Mouse (Mus musculus): Measurements from ENCODE around the gene Hoxa3. TPM values are rescaled to one million over a fixed set of nuclear protein-coding genes. Genes with fewer than 3 reads are reported as not detected.

The Hoxa3 gene
- total and polyA plus RNA-seq, 3 experiments, result 0.55 to 1.3 (median 0.76) TPM

- H3K79me2 ChIP-seq (replicated peaks; ENCODE audit: control insufficient read depth, insufficient read depth, low read length), result no peaks in the 10 kb centered on the region
- no peaks in the 10 kb centered on the region for H3K36me3 ChIP-seq (ENCODE audit: control insufficient read depth, insufficient read depth, low read length)
- TF ChIP-seq EP300 (IDR thresholded peaks at IDR 0.05; ENCODE audit: insufficient read depth, low read depth, low read length) (no peak), POLR2A (IDR thresholded peaks at IDR 0.05; ENCODE audit: insufficient read depth, low read depth, low read length) (no peak), CTCF (IDR thresholded peaks at IDR 0.05) (no peak)
- H3K4me1 ChIP-seq (ENCODE audit: control insufficient read depth, insufficient read depth, low read length), result no peaks in the 10 kb centered on the region
- peaks cover 19% of the 10 kb centered on the region for H3K27me3 ChIP-seq (ENCODE audit: control insufficient read depth, insufficient read depth, low read length)
- no peak overlapping the region for H3K9ac ChIP-seq (ENCODE audit: low read depth, low read length)
- intact Hi-C loops (cut with DNase I), result no loop called here
- no peak for DNase-seq
- no peak overlapping the region; the same call in 1 of the 2 replicates for H3K27ac ChIP-seq
- 24% methylated on average over 4 of the region's 4 CpGs for WGBS
- H3K4me3 ChIP-seq, result no peak overlapping the region
Observed at GRCm38 (mm10) chr6:52171331-52171730, 41.8 kb downstream of the Hoxa3 start.

GRCm38 (mm10) chr6:52170898-52171223, 42.3 kb downstream of the Hoxa3 start:
- DNase-seq, result no peak
- TF ChIP-seq EP300 (IDR thresholded peaks at IDR 0.05; ENCODE audit: insufficient read depth, low read depth, low read length) (no peak), POLR2A (IDR thresholded peaks at IDR 0.05; ENCODE audit: insufficient read depth, low read depth, low read length) (no peak), CTCF (IDR thresholded peaks at IDR 0.05) (no peak)
- H3K27me3 ChIP-seq (ENCODE audit: control insufficient read depth, insufficient read depth, low read length), result peaks cover 19% of the 10 kb centered on the region
- no peak overlapping the region for H3K4me3 ChIP-seq
- no peaks in the 10 kb centered on the region for H3K4me1 ChIP-seq (ENCODE audit: control insufficient read depth, insufficient read depth, low read length)
- no peaks in the 10 kb centered on the region for H3K79me2 ChIP-seq (replicated peaks; ENCODE audit: control insufficient read depth, insufficient read depth, low read length)
- intact Hi-C loops (cut with DNase I), result no loop called here
- 12% methylated on average over 5 of the region's 5 CpGs for WGBS
- no peaks in the 10 kb centered on the region for H3K36me3 ChIP-seq (ENCODE audit: control insufficient read depth, insufficient read depth, low read length)
- H3K27ac ChIP-seq, result peak overlapping the region; percentile 4; the same call in 1 of the 2 replicates
- no peak overlapping the region for H3K9ac ChIP-seq (ENCODE audit: low read depth, low read length)

GRCm38 (mm10) chr6:52170166-52170897, 42.8 kb downstream of the Hoxa3 start:
- Histone ChIP-seq H3K9ac (ENCODE audit: low read depth, low read length) (no peak overlapping the region), H3K27me3 (ENCODE audit: control insufficient read depth, insufficient read depth, low read length) (peaks cover 22% of the 10 kb centered on the region), H3K36me3 (ENCODE audit: control insufficient read depth, insufficient read depth, low read length) (no peaks in the 10 kb centered on the region), H3K27ac (peak overlapping the region; percentile 4; the same call in 1 of the 2 replicates), H3K4me3 (no peak overlapping the region), H3K4me1 (ENCODE audit: control insufficient read depth, insufficient read depth, low read length) (no peaks in the 10 kb centered on the region), H3K79me2 (replicated peaks; ENCODE audit: control insufficient read depth, insufficient read depth, low read length) (no peaks in the 10 kb centered on the region)
- 11% methylated on average over 40 of the region's 40 CpGs for WGBS
- no peak for DNase-seq
- intact Hi-C loops (cut with DNase I), result no loop called here
- TF ChIP-seq POLR2A (IDR thresholded peaks at IDR 0.05; ENCODE audit: insufficient read depth, low read depth, low read length), result no peak
- TF ChIP-seq CTCF (IDR thresholded peaks at IDR 0.05), result no peak
- no peak for TF ChIP-seq EP300 (IDR thresholded peaks at IDR 0.05; ENCODE audit: insufficient read depth, low read depth, low read length)

- WGBS, result 25% methylated on average over 16 of the region's 16 CpGs
- no peak overlapping the region for H3K9ac ChIP-seq (ENCODE audit: low read depth, low read length)
- no peaks in the 10 kb centered on the region for H3K36me3 ChIP-seq (ENCODE audit: control insufficient read depth, insufficient read depth, low read length)
- no peak for TF ChIP-seq EP300 (IDR thresholded peaks at IDR 0.05; ENCODE audit: insufficient read depth, low read depth, low read length)
- TF ChIP-seq POLR2A (IDR thresholded peaks at IDR 0.05; ENCODE audit: insufficient read depth, low read depth, low read length), result no peak
- TF ChIP-seq CTCF (IDR thresholded peaks at IDR 0.05), result no peak
- intact Hi-C loops (cut with DNase I), result no loop called here
- peaks cover 20% of the 10 kb centered on the region for H3K27me3 ChIP-seq (ENCODE audit: control insufficient read depth, insufficient read depth, low read length)
- no peaks in the 10 kb centered on the region for H3K4me1 ChIP-seq (ENCODE audit: control insufficient read depth, insufficient read depth, low read length)
- no peak overlapping the region for H3K27ac ChIP-seq
- no peak for DNase-seq
- H3K79me2 ChIP-seq (replicated peaks; ENCODE audit: control insufficient read depth, insufficient read depth, low read length), result no peaks in the 10 kb centered on the region
- no peak overlapping the region for H3K4me3 ChIP-seq
Observed at GRCm38 (mm10) chr6:52169499-52170165, 43.5 kb downstream of the Hoxa3 start.

DNA sequence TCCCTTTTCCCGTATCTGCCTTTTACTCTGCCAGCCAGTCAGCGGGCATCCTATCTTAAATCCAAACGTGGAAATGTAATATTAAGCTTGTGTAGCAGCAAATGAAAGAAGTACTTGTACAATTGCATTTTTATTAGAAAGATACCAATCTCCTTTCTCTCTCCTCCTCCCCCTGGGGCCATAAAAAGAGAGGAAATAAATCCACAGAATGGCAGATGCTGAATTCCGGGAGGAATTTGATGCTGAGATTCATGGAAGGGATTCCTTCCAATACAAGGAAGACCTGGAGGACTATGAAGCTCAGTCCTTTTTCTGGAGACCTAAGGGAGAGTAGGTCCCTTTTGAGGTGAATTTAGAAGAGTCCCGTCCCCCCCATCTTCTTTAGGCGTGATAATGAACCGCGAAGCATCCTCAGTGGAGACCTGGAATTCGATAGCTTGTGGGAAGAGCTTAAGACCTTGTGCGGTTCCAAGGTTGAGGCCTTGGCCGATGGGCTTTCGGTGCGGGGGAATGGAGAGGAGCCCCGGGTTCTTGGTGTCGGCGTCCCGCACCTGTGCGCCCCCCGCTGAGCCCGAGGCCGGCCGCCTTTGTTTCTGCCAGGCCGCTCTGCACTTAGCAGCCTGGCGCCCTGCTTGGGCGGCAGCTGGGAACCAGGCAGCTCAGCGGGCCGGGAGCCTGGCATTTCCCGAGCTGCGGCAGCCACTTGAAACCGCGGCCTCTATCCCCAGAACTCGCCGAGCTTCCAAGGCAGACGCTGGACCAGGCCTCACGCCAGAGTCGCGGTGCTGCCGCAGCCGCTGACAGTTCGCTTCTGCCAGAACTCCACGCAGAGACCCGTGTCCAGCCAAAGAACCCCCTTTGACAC, 44.7 kb downstream of the Hoxa3 start:
- Histone ChIP-seq H3K4me3 (no peak overlapping the region), H3K27me3 (ENCODE audit: control insufficient read depth, insufficient read depth, low read length) (peaks cover 24% of the 10 kb centered on the region), H3K4me1 (ENCODE audit: control insufficient read depth, insufficient read depth, low read length) (no peaks in the 10 kb centered on the region), H3K27ac (no peak overlapping the region), H3K79me2 (replicated peaks; ENCODE audit: control insufficient read depth, insufficient read depth, low read length) (no peaks in the 10 kb centered on the region), H3K9ac (ENCODE audit: low read depth, low read length) (no peak overlapping the region), H3K36me3 (ENCODE audit: control insufficient read depth, insufficient read depth, low read length) (no peaks in the 10 kb centered on the region)
- WGBS, result 17% methylated on average over 42 of the region's 42 CpGs
- intact Hi-C loops (cut with DNase I), result no loop called here
- DNase-seq, result no peak
- TF ChIP-seq POLR2A (IDR thresholded peaks at IDR 0.05; ENCODE audit: insufficient read depth, low read depth, low read length), result no peak
- TF ChIP-seq CTCF (IDR thresholded peaks at IDR 0.05), result no peak
- TF ChIP-seq EP300 (IDR thresholded peaks at IDR 0.05; ENCODE audit: insufficient read depth, low read depth, low read length), result no peak

Data from heart, adult 2 months (tissue).